Mouse (Mus musculus): ENCODE data around the gene Scd1.

DNA sequence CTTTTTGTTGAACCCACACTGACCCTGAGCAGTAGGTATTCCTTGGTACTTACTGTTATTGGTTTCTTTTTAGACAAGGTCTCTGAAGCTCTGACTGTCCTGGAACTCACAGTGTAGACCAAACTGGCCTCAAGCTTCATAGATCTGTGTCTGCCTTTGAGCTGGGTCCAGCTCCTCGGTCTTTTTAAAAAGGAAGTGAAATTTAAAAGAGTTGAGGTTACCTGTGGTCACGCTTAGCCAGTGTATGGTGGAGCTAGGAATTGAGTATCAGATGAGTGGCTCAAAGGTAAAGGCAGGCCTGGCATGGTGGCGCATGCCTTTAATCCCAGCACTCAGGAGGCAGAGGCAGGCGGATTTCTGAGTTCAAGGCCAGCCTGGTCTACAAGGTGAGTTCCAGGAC is 916 bp upstream of the Scd1 start:
- no peak for TF ChIP-seq CTCF (IDR thresholded peaks at IDR 0.05; ENCODE audit: low read depth, low read length)
- no peak for TF ChIP-seq POLR2A (IDR thresholded peaks at IDR 0.05; ENCODE audit: insufficient read depth, low read length)

Data from ES-Bruce4 (cell line).